In the genomic region with DNA sequence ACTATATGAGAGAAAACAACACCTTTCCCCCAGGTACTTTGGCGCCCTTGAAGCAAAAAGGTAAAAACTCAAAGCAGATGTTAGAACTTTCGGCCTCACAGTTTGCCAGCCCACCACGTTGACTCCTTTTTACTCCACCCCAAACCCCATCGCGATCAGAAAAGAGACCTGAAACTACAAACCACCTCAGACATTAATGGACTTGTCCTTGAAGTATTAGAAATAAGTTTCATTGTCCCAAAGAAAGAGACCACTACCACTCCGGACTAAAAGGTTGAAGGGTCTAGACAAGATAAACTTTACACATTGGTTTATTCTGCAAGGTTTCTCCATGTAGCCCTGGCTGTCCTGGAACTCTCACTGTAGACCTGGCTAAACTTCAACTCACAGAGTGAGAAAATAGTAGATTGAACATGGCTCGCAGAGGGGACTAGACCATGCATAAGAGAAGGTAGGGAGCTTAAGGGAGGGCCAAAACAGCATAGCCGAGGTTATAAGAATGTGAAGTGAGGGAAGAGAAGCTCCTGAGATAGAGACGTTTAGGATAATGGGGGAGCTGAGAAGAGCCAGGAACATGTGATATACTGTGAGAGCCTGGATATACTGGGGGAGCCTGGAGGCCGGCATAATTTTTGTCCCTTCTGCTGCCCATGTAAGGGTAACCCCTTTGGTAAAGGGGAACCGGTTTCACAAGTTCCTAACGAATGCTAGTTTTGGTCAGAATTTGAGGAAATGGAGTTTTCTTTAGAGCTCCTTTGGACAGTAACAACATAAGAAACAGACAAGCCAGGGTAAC, we compare ENCODE assay signal across 9 mouse cellular contexts. TPM values are rescaled to one million over a fixed set of nuclear protein-coding genes. Genes with fewer than 3 reads are reported as not detected.
DNase-seq lines count a peak whose midpoint lies in the region; ATAC-seq and TF ChIP-seq lines count a peak whose summit lies in the region.
"Had no signal": no experiment of that assay in that cellular context is flagged by ENCODE, and none has a peak within 500 bp of the region (broad histone marks: within the 10 kb centered on the region; RNA-seq: fewer than 3 reads in every experiment).

No protein-coding gene starts in this region.

- no peak overlapping the region for H3K27ac ChIP-seq in neural tube, embryonic 11.5 days (ENCODE audit: low read depth, low read length)
- H3K27ac ChIP-seq in forebrain, postnatal 0 days (ENCODE audit: low read depth, low read length) = 0 out of 2 replicates have a peak overlapping the region, but pooled peaks have one; percentile 35
- peak overlapping the region; percentile 72 for H3K27ac ChIP-seq in liver, embryonic 14.5 days

- peaks cover 15% of the 10 kb centered on the region for H3K4me1 ChIP-seq in neural tube, embryonic 11.5 days (ENCODE audit: control insufficient read depth, insufficient read depth, low read length)
- peaks cover 15% of the 10 kb centered on the region; the same call in 1 of the 2 replicates for H3K4me1 ChIP-seq in forebrain, postnatal 0 days (ENCODE audit: insufficient read depth)
- peaks cover 14 to 16% of the 10 kb centered on the region in 2 experiments for H3K4me1 ChIP-seq in liver, embryonic 14.5 days (replicated peaks; ENCODE audit: control insufficient read depth in 2 of 2, insufficient read depth in 2 of 2, low read length in 1 of 2)

- no peaks in the 10 kb centered on the region for H3K9me3 ChIP-seq in neural tube, embryonic 11.5 days (ENCODE audit: control insufficient read depth, low read length)
- H3K9me3 ChIP-seq in forebrain, postnatal 0 days (ENCODE audit: low read length) = no peaks in the 10 kb centered on the region
- no peaks in the 10 kb centered on the region for H3K9me3 ChIP-seq in liver, embryonic 14.5 days (ENCODE audit: control insufficient read depth, low read length)

- no peak for DNase-seq in neural tube, embryonic 11.5 days (ENCODE audit: low spot score)
- DNase-seq in neural tube, embryonic 10.5 days (ENCODE audit: extremely low spot score, low spot score) = no peak
- no peak for DNase-seq in forebrain, postnatal 0 days
- DNase-seq in liver, embryonic 14.5 days (ENCODE audit: low read depth in 3 of 3, low spot score in 3 of 3) = no peak
- DNase-seq in cerebellum, adult 11-12 months = no peak
- no peak for DNase-seq in urinary bladder, postnatal 14 days (ENCODE audit: low spot score)
- DNase-seq in layer of hippocampus, adult 9-11 months = no peak

- H3K27me3 ChIP-seq in neural tube, embryonic 11.5 days (ENCODE audit: control insufficient read depth, insufficient read depth, low read length) = no peaks in the 10 kb centered on the region
- no peaks in the 10 kb centered on the region for H3K27me3 ChIP-seq in forebrain, postnatal 0 days (ENCODE audit: insufficient read depth, low read length)
- H3K27me3 ChIP-seq in liver, embryonic 14.5 days (ENCODE audit: control insufficient read depth, insufficient read depth, low read length) = no peaks in the 10 kb centered on the region

- H3K4me3 ChIP-seq in neural tube, embryonic 11.5 days (ENCODE audit: low read depth, low read length) = no peak overlapping the region; the same call in 1 of the 2 replicates
- H3K4me3 ChIP-seq in forebrain, postnatal 0 days (ENCODE audit: low read depth, low read length) = peak overlapping the region; percentile 61
- peak overlapping the region in 1 of 2 experiments; percentile 60; a peak in 2 of 4 replicates for H3K4me3 ChIP-seq in liver, embryonic 14.5 days (ENCODE audit: insufficient read depth in 1 of 2, low read depth in 2 of 2, low read length in 2 of 2)

- 0 out of 2 replicates have a peak, but pooled peaks have one; percentile 6 for TF ChIP-seq EP300 in liver, embryonic 14.5 days (IDR thresholded peaks at IDR 0.05; ENCODE audit: low read depth)

- WGBS in neural tube, embryonic 11.5 days = 65% methylated on average over 12 of the region's 12 CpGs
- WGBS in forebrain, postnatal 0 days = 65% methylated on average over 12 of the region's 12 CpGs
- WGBS in liver, embryonic 14.5 days (ENCODE audit: insufficient replicate concordance) = 54% methylated on average over 12 of the region's 12 CpGs

- no peak for ATAC-seq in neural tube, embryonic 11.5 days (ENCODE audit: insufficient read depth, low FRiP score, low TSS enrichment)
- ATAC-seq in forebrain, postnatal 0 days = no peak
- ATAC-seq in liver, embryonic 14.5 days (ENCODE audit: insufficient read depth) = no peak

- H3K36me3 ChIP-seq in neural tube, embryonic 11.5 days (ENCODE audit: control insufficient read depth, insufficient read depth, low read length) = peaks cover 7% of the 10 kb centered on the region
- H3K36me3 ChIP-seq in forebrain, postnatal 0 days (ENCODE audit: insufficient read depth) = peaks cover 16% of the 10 kb centered on the region
- H3K36me3 ChIP-seq in liver, embryonic 14.5 days (replicated peaks; ENCODE audit: control insufficient read depth, insufficient read depth, low read depth) = peaks cover 11% of the 10 kb centered on the region

- H3K4me2 ChIP-seq in neural tube, embryonic 11.5 days (ENCODE audit: low read depth) = peak overlapping the region; percentile 39; the same call in 1 of the 2 replicates
- peak overlapping the region; percentile 78 for H3K4me2 ChIP-seq in forebrain, postnatal 0 days (ENCODE audit: low read depth)
- H3K4me2 ChIP-seq in liver, embryonic 14.5 days (ENCODE audit: low read depth) = peak overlapping the region; percentile 63

- TF ChIP-seq CTCF in forebrain, postnatal 0 days (IDR thresholded peaks at IDR 0.05; ENCODE audit: low read depth) = no peak
- TF ChIP-seq CTCF in liver, embryonic 14.5 days (IDR thresholded peaks at IDR 0.05; ENCODE audit: low read depth) = no peak

- no peak overlapping the region for H3K9ac ChIP-seq in neural tube, embryonic 11.5 days (ENCODE audit: low read length)
- no peak overlapping the region for H3K9ac ChIP-seq in forebrain, postnatal 0 days
- peak overlapping the region; percentile 53 for H3K9ac ChIP-seq in liver, embryonic 14.5 days (replicated peaks)

RNA-seq across cellular contexts. Expression of a gene that starts 0.9 kb away (rescaled TPM):
- polyA plus RNA-seq in neural tube, embryonic 11.5 days (2014; fragmentation: Nextera tagmentation; extraction: Ambion mirVana) = 384 TPM in 2 replicates
- 421 and 510 TPM in 2 replicates for total RNA-seq in forebrain, postnatal 0 days (2014; rRNA removed)
- polyA plus RNA-seq in forebrain, postnatal 0 days (2015; fragmentation: Nextera tagmentation; extraction: Ambion mirVana) = 435 and 441 TPM in 2 replicates
- polyA plus RNA-seq in liver, embryonic 14.5 days (2012; rRNA removed) = 126 and 131 TPM in 2 replicates
- polyA plus RNA-seq in liver, embryonic 14.5 days (2014; fragmentation: Nextera tagmentation; extraction: Ambion mirVana) = 238 and 251 TPM in 2 replicates

RNA-seq across cellular contexts. Expression of a gene that starts 1.8 kb away (rescaled TPM):
- 0.12 TPM in 1 of 2 replicates, not detected in the other for polyA plus RNA-seq in neural tube, embryonic 11.5 days (2014; fragmentation: Nextera tagmentation; extraction: Ambion mirVana)
- not detected in 2 replicates for total RNA-seq in forebrain, postnatal 0 days (2014; rRNA removed)
- not detected in 2 replicates for polyA plus RNA-seq in forebrain, postnatal 0 days (2015; fragmentation: Nextera tagmentation; extraction: Ambion mirVana)
- polyA plus RNA-seq in liver, embryonic 14.5 days (2012; rRNA removed) = 0.02 TPM in 1 of 2 replicates, not detected in the other
- polyA plus RNA-seq in liver, embryonic 14.5 days (2014; fragmentation: Nextera tagmentation; extraction: Ambion mirVana) = 0.04 TPM in 1 of 2 replicates, not detected in the other
- total RNA-seq: adrenal gland, adult 8-10 months had no signal
- polyA plus RNA-seq: gonadal fat pad, adult 2 months had no signal

RNA-seq across cellular contexts. Expression of a gene that starts 9.6 kb away (rescaled TPM):
- polyA plus RNA-seq in neural tube, embryonic 11.5 days (2014; fragmentation: Nextera tagmentation; extraction: Ambion mirVana) = 39.2 and 48.9 TPM in 2 replicates
- 148 and 158 TPM in 2 replicates for total RNA-seq in forebrain, postnatal 0 days (2014; rRNA removed)
- 86.1 and 101 TPM in 2 replicates for polyA plus RNA-seq in forebrain, postnatal 0 days (2015; fragmentation: Nextera tagmentation; extraction: Ambion mirVana)
- polyA plus RNA-seq in liver, embryonic 14.5 days (2012; rRNA removed) = 4.1 and 5.2 TPM in 2 replicates
- 2.6 and 3.2 TPM in 2 replicates for polyA plus RNA-seq in liver, embryonic 14.5 days (2014; fragmentation: Nextera tagmentation; extraction: Ambion mirVana)

RNA-seq across cellular contexts. Expression of a gene that starts 33.2 kb away (rescaled TPM):
- polyA plus RNA-seq in neural tube, embryonic 11.5 days (2014; fragmentation: Nextera tagmentation; extraction: Ambion mirVana) = 1.5 and 2.4 TPM in 2 replicates
- total RNA-seq in forebrain, postnatal 0 days (2014; rRNA removed) = 0.08 and 0.76 TPM in 2 replicates
- 0.19 TPM in 1 of 2 replicates, not detected in the other for polyA plus RNA-seq in forebrain, postnatal 0 days (2015; fragmentation: Nextera tagmentation; extraction: Ambion mirVana)
- polyA plus RNA-seq in liver, embryonic 14.5 days (2012; rRNA removed) = 132 and 143 TPM in 2 replicates
- 79.8 and 97.5 TPM in 2 replicates for polyA plus RNA-seq in liver, embryonic 14.5 days (2014; fragmentation: Nextera tagmentation; extraction: Ambion mirVana)

RNA-seq across cellular contexts. Expression of a gene that starts 57.3 kb away (rescaled TPM):
- polyA plus RNA-seq in neural tube, embryonic 11.5 days (2014; fragmentation: Nextera tagmentation; extraction: Ambion mirVana) = 5.2 and 7.5 TPM in 2 replicates
- total RNA-seq in forebrain, postnatal 0 days (2014; rRNA removed) = 44.9 and 45.5 TPM in 2 replicates
- polyA plus RNA-seq in forebrain, postnatal 0 days (2015; fragmentation: Nextera tagmentation; extraction: Ambion mirVana) = 22.7 and 30.3 TPM in 2 replicates
- 0.23 and 0.31 TPM in 2 replicates for polyA plus RNA-seq in liver, embryonic 14.5 days (2012; rRNA removed)
- polyA plus RNA-seq in liver, embryonic 14.5 days (2014; fragmentation: Nextera tagmentation; extraction: Ambion mirVana) = 0.55 and 0.56 TPM in 2 replicates
